ENCODE assay signal across 13 mouse cellular contexts in the genomic region with DNA sequence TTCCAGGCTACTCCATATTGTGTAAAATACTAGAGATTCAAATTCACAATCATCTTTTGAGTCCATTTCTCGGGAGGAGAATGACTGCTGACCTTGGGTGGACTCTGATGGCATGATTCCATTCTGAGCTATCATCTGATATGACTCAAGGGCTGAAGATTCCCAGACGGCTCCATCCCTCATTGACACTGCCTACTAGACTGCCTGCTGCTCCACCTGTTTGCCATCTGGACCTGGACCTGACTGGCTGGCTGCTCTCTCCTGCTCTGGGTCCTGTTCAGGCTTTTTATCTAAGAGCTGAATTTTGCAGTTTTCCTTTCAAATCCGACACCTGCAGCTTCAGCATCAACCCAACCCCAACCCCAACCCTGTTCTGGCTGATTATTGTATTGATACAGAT.
"Had no signal": no experiment of that assay in that cellular context is flagged by ENCODE, and none has a peak within 500 bp of the region (broad histone marks: within the 10 kb centered on the region; RNA-seq: fewer than 3 reads in every experiment).

No protein-coding gene starts in this region.

- H3K27ac ChIP-seq: limb, embryonic 13.5 days; liver, embryonic 15.5 days; midbrain, embryonic 13.5 days; neural tube, embryonic 12.5 days; stomach, embryonic 15.5 days had no signal

- H3K4me1 ChIP-seq: limb, embryonic 13.5 days; liver, embryonic 15.5 days; midbrain, embryonic 13.5 days; neural tube, embryonic 12.5 days; stomach, embryonic 15.5 days had no signal

- H3K4me3 ChIP-seq: limb, embryonic 13.5 days; liver, embryonic 15.5 days; midbrain, embryonic 13.5 days; neural tube, embryonic 12.5 days; stomach, embryonic 15.5 days had no signal

- ATAC-seq: lung, postnatal 0 days; midbrain, embryonic 13.5 days had no signal

- H3K27me3 ChIP-seq: limb, embryonic 13.5 days; liver, embryonic 15.5 days; midbrain, embryonic 13.5 days; neural tube, embryonic 12.5 days; stomach, embryonic 15.5 days had no signal

- DNase-seq: kidney, adult 2 months; kidney, postnatal 25 days; left cerebral cortex, postnatal 4 days; lung, adult 2 months; lung, postnatal 36 days; thymus, adult 2 months; thymus, postnatal 25 days had no signal
